In genomic region chr9:75019592-75019991, GRCm38 (mm10) we compare ENCODE assay signal across 16 mouse cellular contexts.
"Had no signal": no experiment of that assay in that cellular context is flagged by ENCODE, and none has a peak within 500 bp of the region (broad histone marks: within the 10 kb centered on the region; RNA-seq: fewer than 3 reads in every experiment).

No protein-coding gene starts in this region.

- H3K27ac ChIP-seq: kidney, postnatal 0 days; left cerebral cortex, adult 2 months; liver, embryonic 12.5 days; liver, embryonic 15.5 days; lung, embryonic 15.5 days had no signal

- H3K4me3 ChIP-seq: left cerebral cortex, adult 2 months; liver, embryonic 12.5 days; liver, embryonic 15.5 days; lung, embryonic 15.5 days had no signal

- H3K36me3 ChIP-seq: liver, embryonic 12.5 days; liver, embryonic 15.5 days had no signal

- H3K9ac ChIP-seq: liver, embryonic 12.5 days; liver, embryonic 15.5 days; lung, embryonic 15.5 days had no signal

- ATAC-seq: intestine, embryonic 16.5 days; liver, embryonic 12.5 days had no signal

- H3K9me3 ChIP-seq: liver, embryonic 12.5 days; liver, embryonic 15.5 days; lung, embryonic 15.5 days had no signal

- H3K4me2 ChIP-seq: liver, embryonic 12.5 days; liver, embryonic 15.5 days; lung, embryonic 15.5 days had no signal

- H3K27me3 ChIP-seq: liver, embryonic 12.5 days; liver, embryonic 15.5 days; lung, embryonic 15.5 days had no signal

- H3K4me1 ChIP-seq: lung, embryonic 15.5 days had no signal

- DNase-seq: kidney, adult 18-20 months; kidney, adult 9 months; kidney, postnatal 25 days; layer of hippocampus, postnatal 36 days; lung, adult 18-20 months; lung, postnatal 10 days; lung, postnatal 36 days; midbrain, embryonic 14.5 days; thymus, adult 18-20 months; thymus, postnatal 4 days had no signal
